Mouse (Mus musculus) brain, embryonic 14.5 days (tissue): Measurements from ENCODE around the gene Myh14.

Experiments used
- CTCF ChIP-seq: fragments of 200-500 bp; IDR thresholded peaks from 2 replicates; pipeline ENCODE4 v1.5.1; 2012; ENCODE audit warnings: inconsistent platforms, mild to moderate bottlenecking, moderate library complexity, borderline replicate concordance; ENCODE audit not compliant: insufficient read depth, insufficient read length; ENCODE audit errors: extremely low read depth
- POLR2A ChIP-seq: fragments of 200-500 bp; IDR thresholded peaks from 2 replicates; pipeline ENCODE4 v1.6.1; 2012; ENCODE audit warnings: mild to moderate bottlenecking, inconsistent platforms, borderline replicate concordance; ENCODE audit not compliant: poor library complexity, insufficient read depth, insufficient read length, severe bottlenecking; ENCODE audit errors: extremely low read depth

DNA sequence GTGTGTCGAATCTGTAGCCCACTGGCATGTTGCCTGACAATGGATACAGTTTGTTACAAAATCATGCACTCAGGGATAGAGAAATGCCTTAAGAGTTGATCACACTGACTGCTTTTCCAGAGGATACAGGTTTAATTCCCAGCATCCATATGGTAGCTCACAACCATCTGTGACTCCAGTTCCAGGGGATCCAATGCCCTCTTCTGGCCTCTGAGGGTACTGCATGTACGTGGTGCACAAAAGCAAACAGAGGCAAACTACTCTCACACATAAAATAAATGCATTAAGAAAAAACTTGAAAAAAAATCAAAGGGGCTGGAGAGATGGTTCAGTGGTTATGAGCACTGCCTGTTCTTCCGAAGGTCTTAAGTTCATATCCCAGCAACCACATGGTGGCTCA lies 53.6 kb downstream of the Myh14 start:
- TF ChIP-seq POLR2A, result no peak
- TF ChIP-seq CTCF, result 0 out of 2 replicates have a peak, but pooled peaks have one; percentile 15
